Mouse (Mus musculus) MEL (cell line): ENCODE measurements at regions not wholly inside any gene's neighbourhood (a gene's known extent, or its start where the extent isn't known, plus 50 kb on each side); places are given as distances from the start of the nearest gene placed in this dataset.
"Not testable (repeated sequence)": the region's sequence is repeated elsewhere in the genome, so short reads cannot be mapped to it uniquely, and the experiment has no call there.

Experiments used
- CHD1 ChIP-seq: IDR thresholded peaks from 2 replicates; pipeline ENCODE4 v1.6.1; 2012; ENCODE audit warnings: low read depth, mild to moderate bottlenecking, inconsistent platforms, low read length, improper control_type of control experiment
- EP300 ChIP-seq, 2 experiments: IDR thresholded peaks; 2 replicates each; pipeline ENCODE4 v1.6.1; 2011; ENCODE audit warnings: improper control_type of control experiment in 2 of 2, low read length in 2 of 2, low read depth in 1 of 2, mild to moderate bottlenecking in 1 of 2
- KAT2A ChIP-seq: conservative IDR thresholded peaks from 2 replicates; pipeline ENCODE4 v1.6.1; 2012; ENCODE audit warnings: low read depth, low read length, improper control_type of control experiment, inconsistent platforms
- MAX ChIP-seq: IDR thresholded peaks from 2 replicates; pipeline ENCODE4 v1.6.1; 2011; ENCODE audit warnings: low read length, improper control_type of control experiment
- MEF2A ChIP-seq: IDR thresholded peaks from 2 replicates; pipeline ENCODE4 v1.6.1; 2014; ENCODE audit warnings: low read depth, mild to moderate bottlenecking, inconsistent platforms, low read length, improper control_type of control experiment; ENCODE audit not compliant: poor library complexity, insufficient replicate concordance, severe bottlenecking; ENCODE audit errors: extremely low read depth
- RAD21 ChIP-seq: IDR thresholded peaks from 2 replicates; pipeline ENCODE4 v1.6.1; 2011; ENCODE audit warnings: mild to moderate bottlenecking, low read depth, low read length, improper control_type of control experiment
- TAL1 ChIP-seq: IDR thresholded peaks from 2 replicates; pipeline ENCODE4 v1.6.1; 2012; ENCODE audit warnings: mild to moderate bottlenecking, inconsistent platforms, low read length, moderate library complexity, mixed read lengths
- USF2 ChIP-seq, 2 experiments: IDR thresholded peaks; 2 replicates each; pipeline ENCODE4 v1.6.1; 2011 to 2012; ENCODE audit warnings: improper control_type of control experiment in 2 of 2, low read length in 2 of 2, borderline replicate concordance in 1 of 2, inconsistent platforms in 1 of 2, low read depth in 1 of 2, mild to moderate bottlenecking in 1 of 2; ENCODE audit not compliant: insufficient read depth in 1 of 2

DNA sequence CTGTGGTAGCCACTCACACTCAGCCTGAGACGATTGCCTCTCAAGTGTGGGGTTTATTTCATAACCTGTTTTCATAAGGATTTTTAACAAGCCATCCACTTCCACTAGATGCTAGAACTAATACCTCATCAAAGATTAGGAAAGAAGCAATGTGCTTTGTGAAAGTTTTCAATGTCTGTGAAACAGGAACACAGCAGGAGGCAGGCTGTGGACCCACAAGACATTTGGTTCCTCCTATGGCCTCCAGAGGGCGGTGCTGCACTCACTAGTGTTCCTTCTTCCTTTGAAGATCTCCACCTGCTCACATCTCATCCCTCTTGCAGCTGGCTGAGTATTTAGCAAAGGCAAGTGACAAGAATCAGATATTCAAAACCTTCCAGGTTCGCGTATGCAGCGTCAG lies 424.6 kb upstream of the Olfr1507 start:
- not testable (repeated sequence) for TF ChIP-seq RAD21; USF2 (IDR thresholded peaks at IDR 0.05; ENCODE audit: borderline replicate concordance in 1 of 2, insufficient read depth in 1 of 2, low read depth in 1 of 2, low read length in 2 of 2); EP300 (IDR thresholded peaks at IDR 0.05; ENCODE audit: low read depth in 1 of 2, low read length in 2 of 2); MEF2A; TAL1; KAT2A; CHD1; MAX
